Mouse (Mus musculus) granulocyte monocyte progenitor cell, adult 5-6 weeks (primary cell): ENCODE data around the gene Zbtb43. TPM values are rescaled to one million over a fixed set of nuclear protein-coding genes. Genes with fewer than 3 reads are reported as not detected.

ENCODE experiments used
- ATAC-seq: replicated peaks from 2 replicates; pipeline ENCODE4 v1.8.0; 2016; ENCODE audit warnings: mild to moderate bottlenecking, moderate TSS enrichment, inconsistent platforms; ENCODE audit not compliant: poor library complexity, severe bottlenecking
- total RNA-seq, 2 experiments: library from RNA; stranded (forward) in 1 of 2; stranded (reverse) in 1 of 2; fragments of 200-712, 200-1000 nt in 1 of 2; fragments of >200 nt in 1 of 2; fragmentation: Nextera tagmentation in 1 of 2; gene quantifications; 2 replicates each; pipeline ENCODE4 v1.2.3; 2014 to 2017

Zbtb43 gene
- total RNA-seq, 2 experiments from 2014 or later: 9.9 to 10.4 TPM

- peak; percentile 45 for ATAC-seq
Observed at GRCm38 (mm10) chr2:33430771-33431699, 37.3 kb downstream of the Zbtb43 start, which contains the start of gene Zbtb34. Zbtb34 (minus strand) TSS chr2:33431324.

GRCm38 (mm10) chr2:33430081-33430770 is 38.1 kb downstream of the Zbtb43 start:
- ATAC-seq: no peak; the same call in 1 of the 2 replicates

GRCm38 (mm10) chr2:33429339-33429738 is 39.0 kb downstream of the Zbtb43 start:
- ATAC-seq: peak; percentile 65

GRCm38 (mm10) chr2:33426640-33427398 is 41.5 kb downstream of the Zbtb43 start:
- peak; percentile 46 for ATAC-seq

GRCm38 (mm10) chr2:33417454-33417853 is 50.9 kb downstream of the Zbtb43 start:
- ATAC-seq: no peak

- ATAC-seq: no peak
Observed at GRCm38 (mm10) chr2:33414019-33414418, 54.3 kb downstream of the Zbtb43 start.

- no peak for ATAC-seq
Observed at GRCm38 (mm10) chr2:33412111-33412510, 56.2 kb downstream of the Zbtb43 start.

- ATAC-seq: peak; percentile 74
Observed at GRCm38 (mm10) chr2:33403511-33404003, 64.8 kb downstream of the Zbtb43 start.

GRCm38 (mm10) chr2:33402638-33403037 is 65.7 kb downstream of the Zbtb43 start:
- no peak for ATAC-seq

GRCm38 (mm10) chr2:33402236-33402635 is 66.1 kb downstream of the Zbtb43 start:
- ATAC-seq: peak; percentile 48

GRCm38 (mm10) chr2:33401217-33401616 is 67.1 kb downstream of the Zbtb43 start:
- ATAC-seq: no peak

GRCm38 (mm10) chr2:33400541-33400940 is 67.8 kb downstream of the Zbtb43 start:
- no peak for ATAC-seq

Other genes with a start within 250 kb of the Zbtb43 start
- 3.5 and 3.7 TPM in 2 replicates for gene Ralgps1, start 97.1 kb downstream of the Zbtb43 start, total RNA-seq (2014; fragmentation: Nextera tagmentation)
- gene Ralgps1, start 97.1 kb downstream of the Zbtb43 start, total RNA-seq (2017): 0.15 and 0.60 TPM in 2 replicates
- gene Zbtb34, start 37.2 kb downstream of the Zbtb43 start, total RNA-seq (2014; fragmentation: Nextera tagmentation): 23.7 and 32.0 TPM in 2 replicates
- gene Zbtb34, start 37.2 kb downstream of the Zbtb43 start, total RNA-seq (2017): 8.6 and 20.6 TPM in 2 replicates
- not detected in 2 replicates for gene Lmx1b, start 172.0 kb upstream of the Zbtb43 start, total RNA-seq (2014; fragmentation: Nextera tagmentation)
- not detected in 2 replicates for gene Lmx1b, start 172.0 kb upstream of the Zbtb43 start, total RNA-seq (2017)